Mouse (Mus musculus): ENCODE measurements around the gene Preb.

Preb gene

GRCm38 (mm10) chr5:30920621-30921020 is 39.5 kb downstream of the Preb start:
- DNase-seq = peak; percentile 52

DNA sequence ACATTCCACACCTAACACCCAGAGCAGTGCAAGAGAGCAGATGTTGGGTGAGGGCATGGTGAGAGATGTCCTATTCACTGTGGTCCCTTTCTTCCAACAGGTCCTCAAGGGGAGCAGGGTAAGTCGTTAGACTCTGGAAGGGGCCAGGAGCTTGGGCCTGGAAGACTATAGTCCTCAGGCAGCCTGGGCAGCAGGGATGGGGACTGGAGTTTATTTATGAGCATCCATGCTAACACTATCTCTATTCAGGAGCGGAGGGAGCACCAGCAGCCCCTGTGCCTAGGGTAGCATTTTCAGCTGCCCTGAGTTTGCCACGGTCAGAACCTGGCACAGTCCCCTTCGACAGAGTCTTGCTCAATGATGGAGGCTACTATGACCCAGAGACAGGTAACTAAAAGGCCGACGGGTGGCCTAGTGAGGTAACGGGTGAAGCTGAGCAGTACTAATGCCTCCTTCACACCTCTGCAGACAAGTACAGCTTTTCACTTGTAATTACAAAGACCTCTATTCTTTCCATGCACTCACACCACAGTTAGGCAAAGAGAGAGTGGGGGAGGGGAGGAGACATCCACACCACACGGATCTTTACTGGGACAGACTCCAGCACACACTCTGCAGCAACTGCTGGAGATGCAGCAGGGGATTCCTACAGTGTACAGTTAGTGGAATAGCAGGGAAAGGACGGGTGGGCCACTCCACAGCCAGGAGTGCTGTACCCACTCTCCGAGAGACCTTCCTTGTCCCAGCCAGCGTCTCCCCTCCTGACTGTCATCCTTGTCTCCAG is 40.1 kb downstream of the Preb start:
- DNase-seq = no peak

DNA sequence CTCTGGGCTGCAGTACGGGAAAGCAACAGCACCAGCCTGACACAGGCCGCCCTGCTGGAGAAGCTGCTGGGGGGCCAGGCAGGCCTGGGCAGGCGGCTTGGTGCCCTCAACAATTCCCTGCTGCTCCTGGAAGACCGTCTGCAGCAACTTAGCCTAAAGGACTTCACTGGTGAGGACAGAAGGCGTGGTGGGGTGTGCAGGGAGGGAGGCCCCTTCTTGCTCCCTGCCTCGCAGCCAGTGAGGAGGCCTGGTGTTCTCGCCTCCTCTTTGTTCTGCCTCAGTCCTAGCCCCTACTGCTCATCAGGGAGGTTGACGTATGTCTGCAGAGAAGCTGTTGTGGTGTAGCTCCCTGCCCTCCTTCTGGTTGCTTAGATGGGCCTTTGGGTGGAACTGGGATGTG is 41.5 kb downstream of the Preb start:
- no peak for DNase-seq

GRCm38 (mm10) chr5:30917891-30918670 is 42.1 kb downstream of the Preb start:
- no peak for DNase-seq

- DNase-seq = no peak
Observed at GRCm38 (mm10) chr5:30917348-30917747, 42.8 kb downstream of the Preb start.

DNA sequence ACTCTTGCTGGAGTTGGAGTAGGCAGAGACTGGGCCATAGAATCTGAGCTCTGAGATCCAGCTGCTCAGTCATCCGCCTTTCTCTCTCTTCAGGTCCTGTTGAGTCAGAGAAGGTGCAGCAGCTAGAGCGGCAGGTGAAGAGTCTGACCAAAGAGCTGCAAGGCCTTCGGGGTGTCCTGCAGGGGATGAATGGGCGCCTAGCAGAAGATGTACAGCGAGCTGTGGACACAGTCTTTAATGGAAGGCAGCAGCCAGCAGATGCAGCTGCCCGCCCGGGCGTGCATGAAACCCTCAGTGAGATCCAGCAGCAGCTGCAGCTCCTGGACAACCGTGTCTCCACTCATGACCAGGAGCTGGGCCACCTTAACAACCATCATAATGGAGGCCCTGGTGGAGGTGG is 43.3 kb downstream of the Preb start:
- no peak for DNase-seq

- DNase-seq = peak; percentile 87
Observed at GRCm38 (mm10) chr5:30915974-30916433, 44.2 kb downstream of the Preb start.

DNA sequence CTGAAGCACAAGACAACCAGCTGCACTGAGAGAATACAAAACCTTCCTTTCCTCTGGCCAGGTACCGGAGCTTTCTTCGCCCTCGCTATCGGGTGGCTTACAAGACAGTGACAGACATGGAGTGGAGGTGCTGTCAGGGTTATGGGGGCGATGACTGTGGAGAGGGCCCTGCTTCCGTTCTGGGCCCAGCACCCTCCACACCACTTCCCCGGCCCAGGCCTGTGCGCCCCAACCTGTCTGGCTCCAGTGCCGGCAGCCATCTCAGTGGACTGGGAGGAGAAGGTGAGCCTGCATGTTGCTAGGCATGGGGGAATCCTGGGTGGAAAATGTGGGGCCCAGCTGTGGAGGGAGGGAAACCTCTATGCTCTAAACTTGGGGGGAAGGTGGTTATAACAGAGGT is 44.7 kb downstream of the Preb start:
- no peak for DNase-seq

- DNase-seq = no peak
Observed at GRCm38 (mm10) chr5:30914849-30915248, 45.3 kb downstream of the Preb start.

GRCm38 (mm10) chr5:30914101-30914635 is 46.0 kb downstream of the Preb start:
- DNase-seq = no peak

- DNase-seq = no peak
Observed at GRCm38 (mm10) chr5:30913060-30913841, 46.9 kb downstream of the Preb start, which contains the start of gene Emilin1. Emilin1 (plus strand) TSS chr5:30913402.

DNA sequence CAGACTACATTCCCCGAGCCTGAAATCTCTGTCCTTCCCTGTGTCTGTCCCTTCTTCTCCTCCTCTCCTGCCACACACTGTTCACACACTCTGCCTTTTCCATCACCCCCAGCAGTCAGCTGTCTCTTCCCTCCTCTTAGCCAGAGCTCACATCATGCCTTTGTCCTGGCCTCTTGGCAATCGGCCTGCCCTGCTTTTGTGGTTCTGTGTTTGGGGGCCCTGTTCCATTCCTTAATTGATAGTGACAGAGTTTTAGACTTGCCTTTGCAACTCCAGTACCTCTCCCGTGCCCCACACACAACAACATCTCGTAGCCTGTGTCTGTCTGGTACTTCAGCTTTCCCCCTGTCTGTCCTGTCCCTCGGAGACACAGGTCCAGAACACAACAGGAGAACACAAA is 48.0 kb downstream of the Preb start:
- DNase-seq = no peak

GRCm38 (mm10) chr5:30910481-30910880 is 49.7 kb downstream of the Preb start:
- DNase-seq = no peak

- no peak for DNase-seq
Observed at GRCm38 (mm10) chr5:30909863-30910262, 50.3 kb downstream of the Preb start.

- peak; percentile 63 for DNase-seq
Observed at GRCm38 (mm10) chr5:30909300-30909659, 50.9 kb downstream of the Preb start.

DNA sequence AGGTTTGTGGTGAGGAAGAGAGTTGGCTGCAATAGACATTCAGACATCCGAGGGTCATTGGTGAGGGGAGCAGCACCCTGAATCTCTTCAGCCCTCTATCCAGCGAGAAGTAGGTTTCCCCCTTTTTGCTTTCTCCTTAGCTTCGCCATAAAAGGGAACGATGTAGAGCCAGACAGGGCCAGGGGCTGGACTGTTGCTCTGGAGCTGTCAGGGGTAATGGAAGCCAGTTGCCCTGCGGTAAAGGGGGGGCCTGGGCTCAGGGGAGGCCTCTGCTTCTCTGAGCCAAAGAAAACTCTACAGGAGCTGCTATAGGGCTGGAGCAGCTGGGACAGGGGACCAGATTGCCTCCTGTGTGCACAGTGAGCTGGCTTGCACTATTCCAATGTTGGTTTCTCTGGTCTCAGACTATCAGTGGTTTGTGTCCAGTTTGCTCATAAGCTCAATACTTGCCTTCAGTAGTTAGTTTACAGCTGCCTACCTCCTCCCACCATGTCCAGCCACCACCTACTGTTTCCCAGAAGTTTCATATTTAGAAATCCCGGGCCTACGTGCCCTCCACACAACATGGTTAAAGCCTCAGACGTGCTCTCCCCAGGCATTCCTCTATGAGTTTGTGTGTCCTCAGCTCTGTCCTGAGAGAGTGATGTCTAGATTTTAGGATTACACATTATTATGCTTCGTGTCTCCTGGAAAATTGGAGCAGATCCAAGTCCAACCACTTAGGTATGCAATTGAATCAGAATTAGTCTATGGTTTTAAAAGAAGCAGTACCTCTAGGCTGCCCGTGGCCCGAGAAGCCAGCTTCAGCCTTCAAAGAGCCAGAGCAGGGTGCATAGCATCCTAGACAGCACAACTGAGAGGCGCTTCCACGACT is 51.5 kb downstream of the Preb start:
- DNase-seq = no peak

DNA sequence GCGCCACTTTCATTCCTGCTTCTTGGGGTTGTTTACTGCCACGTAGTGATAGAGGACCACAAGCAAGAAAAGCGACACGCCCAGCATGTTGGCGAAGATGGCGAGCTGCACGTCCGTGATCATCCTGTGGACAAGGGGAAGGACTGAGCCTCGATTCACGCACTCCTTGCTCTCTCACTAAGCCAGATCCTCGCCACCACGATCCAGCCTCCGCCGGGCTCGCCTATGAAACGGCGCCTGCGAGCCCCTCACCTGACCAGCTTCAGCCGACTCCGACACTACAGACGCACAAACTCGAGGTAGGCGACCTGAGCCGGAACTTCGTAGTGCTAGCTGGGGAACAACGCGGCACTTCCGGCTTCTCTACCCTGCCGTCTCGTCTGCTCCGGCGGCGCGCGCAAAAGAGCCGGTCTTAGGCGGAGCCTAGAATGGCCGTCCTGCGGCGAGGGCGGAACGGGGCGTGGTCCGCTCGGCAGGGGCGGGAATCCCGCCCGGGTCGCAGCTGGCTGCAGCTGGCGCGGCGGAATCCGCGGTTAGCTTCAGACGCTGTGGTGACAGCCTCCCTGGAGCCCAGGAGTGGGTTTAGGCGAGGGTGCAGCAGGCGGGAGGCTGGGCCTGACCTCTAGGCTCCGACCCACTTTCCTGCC is 52.6 kb downstream of the Preb start, which contains the start of gene Ost4:
TSS of gene Ost4 (minus strand) at position 376 of the 647 bp plus-strand sequence.
- DNase-seq = peak; percentile 98

DNA sequence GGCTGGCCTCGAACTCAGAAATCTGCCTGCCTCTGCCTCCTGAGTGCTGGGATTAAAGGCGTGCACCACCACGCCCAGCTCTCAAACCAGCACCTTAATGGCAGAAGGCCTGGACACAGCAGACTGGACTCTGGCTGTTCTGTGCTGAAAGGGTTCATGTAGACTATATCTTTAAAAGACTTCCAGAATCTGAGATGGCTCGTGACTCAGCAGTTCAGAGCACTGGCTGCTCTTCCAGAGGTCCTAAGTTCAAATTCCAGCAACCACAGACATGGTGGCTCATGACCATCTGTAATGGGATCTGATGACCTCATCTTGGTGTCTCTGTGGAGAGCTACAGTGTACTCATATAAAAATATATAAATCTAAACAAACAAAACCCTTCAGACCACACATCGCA is 58.3 kb downstream of the Preb start:
- DNase-seq = no peak

Measured in kidney, adult 18-20 months (tissue).